Mouse (Mus musculus) thymus, postnatal 10 days (tissue): Measurements from ENCODE around the gene Tmem254b.
"Not testable (repeated sequence)": the region's sequence is repeated elsewhere in the genome, so short reads cannot be mapped to it uniquely, and the experiment has no call there.

ENCODE experiments used
- DNase-seq, 2 experiments: peaks; one replicate each; pipeline ENCODE4 v3.0.0; 2021; ENCODE audit warnings: low spot score in 2 of 2

The Tmem254b gene

GRCm38 (mm10) chr14:26206926-26207247 is at the start of gene Tmem254b:
TSS of gene Tmem254b (minus strand) at chr14:26207041.
- not testable (repeated sequence) for DNase-seq

- DNase-seq = not testable (repeated sequence)
Observed at GRCm38 (mm10) chr14:26237183-26237582, 30.3 kb upstream of the Tmem254b start.

DNA sequence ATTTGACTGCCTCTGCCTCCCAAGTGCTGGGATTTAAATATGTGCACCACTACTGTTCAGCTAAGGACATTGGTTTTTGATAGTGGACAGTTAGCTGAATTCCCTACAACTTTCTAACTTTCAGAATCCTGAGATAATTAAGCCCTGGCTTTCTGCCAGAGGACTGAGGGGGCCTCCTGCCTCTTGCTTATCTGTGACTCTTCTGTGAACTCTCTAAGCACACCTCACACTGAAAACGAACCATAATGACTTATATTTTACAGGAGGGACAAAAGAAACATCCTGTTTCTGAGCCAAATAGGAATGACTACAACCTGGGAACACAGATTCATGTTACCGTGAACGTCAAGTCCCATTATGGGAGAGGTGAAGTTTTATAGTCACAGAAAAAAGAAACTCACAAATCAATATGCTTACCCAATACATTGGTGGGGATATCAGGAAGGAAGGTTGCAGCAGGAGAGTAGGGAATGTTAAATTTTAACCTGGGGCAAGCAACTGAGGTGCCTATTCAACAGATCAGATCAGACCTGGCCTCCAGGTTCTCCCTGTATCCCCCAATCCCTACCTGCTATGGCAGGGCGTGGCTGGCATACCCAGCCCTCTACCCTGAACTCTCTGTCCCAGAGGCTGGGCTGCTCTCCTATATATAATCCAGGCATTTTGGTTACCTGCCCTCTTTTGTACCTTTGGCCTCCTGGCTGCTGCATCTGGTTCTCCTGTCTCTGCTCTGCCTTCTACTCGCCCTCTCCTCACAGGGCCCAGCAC is 9.6 kb upstream of the Tmem254b start:
- not testable (repeated sequence) for DNase-seq

DNA sequence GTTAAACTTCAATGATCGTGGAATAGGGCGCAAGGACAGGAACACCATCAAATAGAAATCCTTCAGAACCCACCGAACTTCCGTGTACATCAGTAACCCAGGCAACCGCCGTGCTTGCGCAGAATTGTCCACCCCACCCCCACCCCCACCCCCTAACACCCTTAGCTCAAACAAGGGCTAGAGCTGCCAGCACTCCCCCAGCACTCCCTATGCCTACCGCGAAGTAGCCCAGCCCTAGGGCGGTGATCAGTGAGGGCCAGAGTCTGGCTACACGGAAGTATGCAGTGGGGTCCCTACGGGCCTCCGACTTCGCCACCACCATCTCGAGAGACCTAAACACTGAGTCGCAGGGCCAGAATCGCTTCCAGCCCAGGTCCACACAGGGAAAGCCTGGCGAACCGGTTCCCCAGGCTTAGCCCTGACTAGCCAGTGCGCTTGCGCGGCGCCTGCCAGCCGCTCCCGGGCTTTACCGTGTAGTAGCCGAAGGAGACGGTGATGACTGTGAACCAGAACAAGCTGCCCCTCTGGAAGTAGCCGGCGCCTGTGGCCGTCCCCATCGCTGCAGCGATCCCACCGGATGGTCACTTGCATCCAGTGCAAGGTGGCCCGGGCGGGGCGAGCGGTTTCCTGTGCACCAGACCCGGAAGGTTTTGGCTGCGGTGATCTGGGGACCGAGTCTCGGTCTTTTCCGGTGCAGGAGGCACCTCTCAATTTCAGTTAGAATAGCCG is 480 bp downstream of the Tmem254b start:
- DNase-seq = not testable (repeated sequence)

DNA sequence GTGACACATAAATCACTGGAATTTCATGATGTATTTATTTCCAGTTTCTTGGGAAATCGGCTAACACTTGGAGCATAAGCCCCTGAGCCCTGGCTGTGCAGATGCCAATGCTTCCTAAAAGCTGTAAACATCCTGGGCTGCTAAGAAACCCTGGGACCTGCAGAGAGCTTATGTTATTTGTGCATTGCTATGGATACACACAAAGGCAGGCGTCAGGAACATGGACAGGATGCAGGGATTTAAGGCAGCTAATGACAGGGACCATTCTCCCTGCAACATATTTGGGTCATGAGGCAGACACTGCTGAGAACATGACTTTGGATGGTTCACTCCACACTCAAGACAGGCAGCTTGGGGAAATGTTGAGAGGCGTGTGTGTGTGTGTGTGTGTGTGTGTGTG is 9.0 kb downstream of the Tmem254b start:
- not testable (repeated sequence) for DNase-seq

- not testable (repeated sequence) for DNase-seq
Observed at GRCm38 (mm10) chr14:26188361-26188760, 18.5 kb downstream of the Tmem254b start.

GRCm38 (mm10) chr14:26186638-26187037 is 20.2 kb downstream of the Tmem254b start:
- DNase-seq = not testable (repeated sequence)

DNA sequence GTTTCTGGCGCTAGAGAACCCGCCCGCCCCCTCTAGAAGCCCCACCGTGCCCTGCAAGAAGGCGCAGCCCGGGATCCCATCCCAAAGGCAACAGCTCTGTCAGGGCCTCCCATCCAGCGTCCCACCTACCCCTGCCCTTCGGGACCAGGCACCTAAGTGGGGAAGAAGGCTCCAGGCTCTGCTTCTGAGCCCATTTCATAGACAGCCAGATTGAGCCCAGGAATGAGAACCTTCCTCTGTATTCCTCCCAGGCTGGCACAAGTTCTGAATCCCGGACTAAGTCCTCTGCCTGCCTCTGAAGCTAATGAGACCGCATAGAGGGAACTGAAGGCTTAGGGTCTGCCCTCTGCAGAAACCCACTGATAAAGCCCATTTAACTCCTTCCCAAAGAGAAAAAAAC is 24.5 kb downstream of the Tmem254b start, which contains the start of gene Plac9b:
Gene Plac9b (minus strand): TSS at position 101 of the 400 bp plus-strand sequence.
- not testable (repeated sequence) for DNase-seq

- DNase-seq = not testable (repeated sequence)
Observed at GRCm38 (mm10) chr14:26181660-26182059, 25.2 kb downstream of the Tmem254b start.

DNA sequence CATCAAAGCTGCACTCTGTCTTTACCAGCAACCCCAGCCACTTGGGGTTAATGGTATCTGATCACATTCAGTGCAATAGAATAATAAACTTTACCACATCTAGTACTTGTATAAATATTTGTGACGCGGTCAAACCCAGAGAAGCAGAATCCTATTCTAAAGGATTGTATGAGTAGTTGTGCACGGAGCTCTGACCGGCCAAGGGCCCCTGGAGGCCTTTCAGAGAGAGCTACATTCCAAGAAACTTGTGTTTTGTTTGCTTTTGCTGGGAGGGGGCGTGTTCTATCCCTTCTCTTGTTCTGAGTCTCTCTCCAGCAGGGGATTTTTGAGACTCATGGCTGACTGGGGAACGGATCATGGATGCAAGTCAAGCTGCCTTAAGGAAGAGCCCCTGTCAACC is 31.8 kb downstream of the Tmem254b start:
- DNase-seq = not testable (repeated sequence)

DNA sequence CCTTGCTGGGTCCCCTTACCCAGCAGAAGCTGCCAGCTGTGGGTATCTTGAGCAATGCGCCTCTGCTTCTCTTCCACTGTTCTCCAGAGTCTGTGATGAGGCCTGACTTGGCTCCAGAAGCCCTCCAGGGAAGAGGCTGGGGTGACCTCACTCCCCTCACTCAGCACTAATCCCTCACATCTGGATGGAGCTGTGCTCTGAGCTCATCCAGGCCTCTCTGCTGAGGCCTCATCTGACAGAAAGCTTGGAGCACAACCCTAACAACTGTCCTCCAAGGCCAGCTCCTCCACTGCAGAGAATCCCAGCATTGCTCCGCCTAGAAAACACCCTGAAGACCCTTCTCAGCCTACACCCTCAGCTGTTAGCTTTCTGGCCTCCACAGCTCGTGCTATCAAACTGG is 32.9 kb downstream of the Tmem254b start:
- DNase-seq = not testable (repeated sequence)

DNA sequence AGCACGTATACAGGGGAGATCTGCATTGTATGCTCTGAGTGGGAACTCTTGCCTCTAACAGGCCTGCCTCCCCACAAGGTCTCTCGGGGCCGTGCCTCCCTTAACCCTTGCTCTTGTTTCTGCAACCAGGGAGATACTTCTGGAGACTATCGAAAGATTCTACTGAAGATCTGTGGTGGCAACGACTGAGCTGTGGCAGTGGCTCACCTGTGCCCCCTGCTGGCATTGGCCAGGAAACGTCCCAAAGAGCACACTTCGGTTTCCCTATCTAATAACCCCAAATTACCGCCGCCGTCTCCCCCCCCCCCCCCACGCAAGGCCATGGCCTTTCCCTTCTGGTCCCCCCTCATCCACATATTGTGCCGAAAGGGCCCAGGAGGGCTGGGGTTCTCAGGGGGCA is 41.6 kb downstream of the Tmem254b start:
- DNase-seq = not testable (repeated sequence)

- not testable (repeated sequence) for DNase-seq
Observed at GRCm38 (mm10) chr14:26162423-26162822, 44.4 kb downstream of the Tmem254b start.

GRCm38 (mm10) chr14:26161156-26161555 is 45.7 kb downstream of the Tmem254b start:
- not testable (repeated sequence) for DNase-seq

DNA sequence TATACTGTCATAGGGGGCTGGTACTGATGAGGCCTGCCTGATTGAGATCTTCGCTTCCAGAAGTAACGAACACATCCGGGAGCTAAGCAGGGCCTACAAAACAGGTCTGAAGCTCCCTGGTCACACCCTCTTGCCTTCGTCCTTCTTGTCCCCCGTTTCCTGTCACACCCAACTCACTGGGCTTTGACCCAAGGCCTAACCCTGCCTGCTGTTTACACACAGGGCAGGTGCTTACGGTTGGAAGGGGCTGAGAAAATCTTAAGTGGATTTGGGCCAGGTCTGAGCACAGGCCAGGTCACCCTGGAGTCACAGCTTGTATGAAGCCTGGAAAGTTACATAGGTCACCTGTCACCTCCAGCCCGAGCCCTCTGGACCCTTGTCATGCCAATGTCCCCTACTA is 50.8 kb downstream of the Tmem254b start:
- DNase-seq = not testable (repeated sequence)
